Mouse (Mus musculus) liver, embryonic 12.5 days (tissue): ENCODE data around the gene Ccnh. TPM values are rescaled to one million over a fixed set of nuclear protein-coding genes. Genes with fewer than 3 reads are reported as not detected.

Experiments
- ATAC-seq: fragments of 200-750 bp; cut with Nextera tagmentation; 2 replicates; pipeline ENCODE4 v1.8.0; 2017; ENCODE audit warnings: moderate number of reproducible peaks, mild to moderate bottlenecking, moderate library complexity
- H3K27ac ChIP-seq: fragments of 300-500 bp; sonication (generic); 2 replicates; pipeline ENCODE4 v1.5.1; 2016; ENCODE audit warnings: mild to moderate bottlenecking
- H3K27me3 ChIP-seq: fragments of 300-500 bp; sonication (generic); replicated peaks from 2 replicates; pipeline ENCODE4 v1.6.1; 2016; ENCODE audit warnings: mild to moderate bottlenecking, moderate library complexity
- H3K36me3 ChIP-seq: fragments of 300-500 bp; sonication (generic); 2 replicates; pipeline ENCODE4 v1.6.1; 2016; ENCODE audit warnings: mild to moderate bottlenecking, moderate library complexity
- H3K4me1 ChIP-seq: fragments of 300-500 bp; sonication (generic); 2 replicates; pipeline ENCODE4 v1.6.1; 2016
- H3K4me2 ChIP-seq: fragments of 300-500 bp; sonication (generic); 2 replicates; pipeline ENCODE4 v1.6.1; 2016; ENCODE audit warnings: mild to moderate bottlenecking, moderate library complexity
- H3K4me3 ChIP-seq: fragments of 300-500 bp; sonication (generic); 2 replicates; pipeline ENCODE4 v1.5.1; 2016; ENCODE audit warnings: mild to moderate bottlenecking, moderate library complexity
- H3K9ac ChIP-seq: fragments of 300-500 bp; sonication (generic); 2 replicates; pipeline ENCODE4 v1.6.1; 2016; ENCODE audit warnings: mild to moderate bottlenecking, moderate library complexity
- H3K9me3 ChIP-seq: fragments of 300-500 bp; sonication (generic); replicated peaks from 2 replicates; pipeline ENCODE4 v1.6.1; 2016; ENCODE audit warnings: mild to moderate bottlenecking, moderate library complexity
- WGBS: fragments of 180-500 bp; shearing (Covaris S2); methylation state at CpG from one replicate; pipeline ENCODE4 v1.1.7; 2016; ENCODE audit not compliant: insufficient replicate concordance; 5-methylcytosine and 5-hydroxymethylcytosine counted together
- polyA plus RNA-seq: library from polyadenylated mRNA; unstranded; fragments of >200 nt; fragmentation: Nextera tagmentation; extraction: Ambion mirVana; gene quantifications from 2 replicates; pipeline ENCODE4 v1.2.1, GENCODE M21; 2016

Ccnh gene
- polyA plus RNA-seq, 1 experiment from 2014 or later = 79.5 TPM

DNA sequence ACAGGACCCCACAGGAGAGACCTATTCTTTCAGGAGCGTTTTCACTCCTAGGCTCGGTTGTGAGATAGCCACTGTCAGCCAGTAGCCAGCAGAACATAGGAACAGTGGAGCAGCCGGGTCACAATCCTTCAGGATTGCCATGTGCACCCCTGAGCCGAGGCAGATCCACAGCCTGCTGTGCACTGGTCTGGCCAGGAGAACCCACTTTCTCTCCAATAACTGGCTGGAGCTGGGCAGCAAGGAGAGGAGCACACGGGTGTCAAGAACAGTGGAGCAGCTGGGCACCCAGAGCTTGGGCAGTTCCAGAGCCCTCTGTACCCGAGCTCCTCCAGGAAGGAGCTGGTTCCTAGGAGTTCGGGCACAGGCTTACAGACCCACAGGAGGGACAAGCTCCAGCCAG lies 49.6 kb downstream of the Ccnh start:
- no peak for ATAC-seq
- Histone ChIP-seq H3K9me3 (no peaks in the 10 kb centered on the region), H3K27me3 (no peaks in the 10 kb centered on the region), H3K4me2 (no peak overlapping the region), H3K27ac (no peak overlapping the region), H3K36me3 (peaks cover 11% of the 10 kb centered on the region; the same call in 1 of the 2 replicates), H3K9ac (no peak overlapping the region), H3K4me1 (no peaks in the 10 kb centered on the region), H3K4me3 (no peak overlapping the region)
- 79% methylated on average over 7 of the region's 7 CpGs for WGBS

Other genes starting within 250 kb of the Ccnh start
- gene Rasa1, start 99.7 kb downstream of the Ccnh start, polyA plus RNA-seq = 16.4 and 17.9 TPM in 2 replicates